Mouse (Mus musculus) cerebellum, adult 2 months (tissue): ENCODE data around the gene Zfp536. TPM values are rescaled to one million over a fixed set of nuclear protein-coding genes. Genes with fewer than 3 reads are reported as not detected.
A peak's percentile ranks its signal among the peaks of the same experiment; 100 is the strongest.

Source experiments
- DNase-seq, 2 experiments: peaks; one replicate each; pipeline ENCODE4 v3.0.0; 2021
- H3K27ac ChIP-seq: fragments of 200-500 bp; 2 replicates; pipeline ENCODE4 v1.5.1; 2012; ENCODE audit warnings: low read length, control low read depth, inconsistent platforms; ENCODE audit not compliant: insufficient read depth
- H3K27me3 ChIP-seq: fragments of 200-500 bp; 2 replicates; pipeline ENCODE4 v1.6.1; 2012; ENCODE audit warnings: inconsistent platforms, mild to moderate bottlenecking, low read length, moderate library complexity; ENCODE audit not compliant: control insufficient read depth, insufficient read depth
- H3K4me1 ChIP-seq: fragments of 200-500 bp; 2 replicates; pipeline ENCODE4 v1.6.1; 2011; ENCODE audit warnings: low read length; ENCODE audit not compliant: control insufficient read depth, insufficient read depth
- H3K4me3 ChIP-seq: fragments of 200-500 bp; replicated peaks from 2 replicates; pipeline ENCODE3; 2011; ENCODE audit warnings: mild to moderate bottlenecking, low read depth, low read length, control low read depth; ENCODE audit not compliant: insufficient read depth
- CTCF ChIP-seq: fragments of 200-500 bp; IDR thresholded peaks from 2 replicates; pipeline ENCODE4 v1.5.1; 2011; ENCODE audit warnings: low read depth, mild to moderate bottlenecking, control low read depth, low read length, moderate library complexity, borderline replicate concordance; ENCODE audit not compliant: insufficient read depth
- POLR2A ChIP-seq: fragments of 200-500 bp; IDR thresholded peaks from 2 replicates; pipeline ENCODE4 v1.6.1; 2011; ENCODE audit warnings: low read length, control low read depth, borderline replicate concordance; ENCODE audit not compliant: insufficient read depth
- WGBS: fragments of 180-500 bp; shearing (Covaris S2); methylation state at CpG from one replicate; pipeline ENCODE4 v1.1.7; 2018; 5-methylcytosine and 5-hydroxymethylcytosine counted together
- polyA plus RNA-seq: library from polyadenylated mRNA; depleted of rRNA; stranded (reverse); fragments of >200 nt; gene quantifications from 2 replicates; pipeline ENCODE4 v1.2.3, GENCODE M21; 2012; rRNA removed

Gene Zfp536
- 38.5 and 40.0 TPM in 2 replicates for polyA plus RNA-seq

DNA sequence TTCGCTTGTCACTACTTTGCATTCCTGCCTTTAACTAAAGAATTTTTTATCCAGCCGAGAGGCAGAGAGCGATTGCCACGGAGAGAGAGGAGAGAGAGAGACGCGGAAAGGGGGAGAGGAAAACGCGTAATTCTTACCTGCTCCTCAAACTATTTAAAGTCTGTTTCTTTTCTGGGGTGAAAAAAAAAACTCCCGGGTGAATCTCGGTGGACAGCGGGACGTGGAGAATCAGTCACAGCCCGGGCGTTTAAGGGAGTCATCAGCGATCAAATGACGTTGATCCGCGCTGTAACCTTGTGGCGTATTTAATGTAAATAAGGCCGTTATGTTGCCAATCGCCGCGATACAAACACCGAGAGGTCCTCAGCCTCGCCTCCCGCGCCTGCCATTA is at the start of gene Zfp536:
Zfp536 (minus strand) TSS at position 330 of the 391 bp plus-strand sequence.
- Histone ChIP-seq H3K4me3 (peak within 1 kb of the TSS; percentile 92), H3K27me3 (no peaks in the 10 kb centered on the region), H3K27ac (peak within 1 kb of the TSS; percentile 81), H3K4me1 (0 out of 2 replicates have a peak, but pooled peaks cover 3% of the 10 kb centered on the region)
- no peak for TF ChIP-seq CTCF
- TF ChIP-seq POLR2A: peak; percentile 28; the same call in 1 of the 2 replicates
- under 1% methylated on average over 27 of the region's 27 CpGs for WGBS
- DNase-seq: peak; percentile 65 to 69

DNA sequence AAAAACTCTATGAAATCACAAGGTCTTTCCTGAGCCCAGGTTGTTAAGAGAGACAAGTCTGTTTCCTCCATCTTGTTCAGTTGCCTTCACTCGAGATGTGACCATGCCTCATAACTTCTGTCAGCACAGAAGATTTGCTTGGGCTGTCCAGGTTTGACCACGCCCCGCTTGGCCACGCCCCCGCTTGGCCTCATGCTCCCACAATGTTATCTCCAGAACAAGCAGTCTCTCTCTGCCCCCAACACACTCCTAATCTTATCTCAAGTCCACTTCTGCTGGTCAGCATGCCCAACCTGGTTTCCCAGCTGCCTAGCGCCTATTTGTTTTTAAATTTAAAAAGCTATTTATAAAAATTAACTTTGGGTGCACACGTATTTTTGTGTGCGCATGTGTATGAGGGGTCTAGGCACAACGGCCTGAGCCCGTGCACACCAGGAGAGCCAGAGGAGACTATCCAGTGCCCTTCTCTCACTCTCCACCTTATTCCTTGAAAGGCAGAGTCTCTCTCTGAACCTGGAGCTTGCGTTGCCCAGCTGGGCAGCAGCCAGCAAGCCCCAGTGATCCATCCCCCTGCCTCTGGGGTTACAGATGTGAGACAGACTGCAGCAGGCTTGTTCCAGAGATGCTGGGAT is 47.3 kb upstream of the Zfp536 start:
- Histone ChIP-seq H3K27ac (no peak overlapping the region), H3K27me3 (no peaks in the 10 kb centered on the region), H3K4me3 (no peak overlapping the region), H3K4me1 (no peaks in the 10 kb centered on the region)
- no peak for TF ChIP-seq POLR2A
- no peak for TF ChIP-seq CTCF
- WGBS: 86% methylated on average over 11 of the region's 11 CpGs
- no peak for DNase-seq

DNA sequence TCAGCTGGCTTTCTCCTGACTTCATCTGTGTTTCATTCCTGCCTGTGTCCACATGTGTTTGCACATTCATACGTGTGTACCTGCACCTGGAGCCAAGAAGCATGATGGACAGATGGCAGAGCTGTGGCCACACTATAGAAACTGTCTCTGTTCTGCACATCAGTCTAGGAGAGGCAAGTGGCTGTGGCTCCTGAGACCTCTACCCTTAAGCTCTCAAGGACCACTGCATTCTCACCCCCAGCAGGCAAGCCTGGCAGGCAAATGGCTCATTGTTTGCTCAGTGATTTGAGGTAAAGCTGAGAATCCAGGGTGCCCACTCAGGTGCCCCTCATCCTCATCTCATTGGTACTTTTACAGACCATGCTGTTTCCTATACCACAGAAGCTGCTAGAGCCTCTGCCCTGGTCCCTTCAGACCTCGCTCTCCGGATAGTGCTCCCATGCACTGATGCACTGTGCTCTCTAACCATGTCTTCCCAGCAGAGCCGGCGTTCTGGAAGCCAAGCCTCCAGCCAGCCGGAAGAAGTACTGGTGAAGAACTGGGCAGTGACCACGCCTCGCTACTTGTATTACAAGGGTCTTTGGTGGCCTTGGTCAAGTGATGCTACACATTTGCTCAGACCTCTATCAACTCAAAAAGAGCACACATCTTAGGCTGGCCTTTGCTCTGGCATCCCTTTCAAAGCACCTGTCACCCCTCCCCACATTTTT is 45.3 kb upstream of the Zfp536 start:
- DNase-seq: no peak
- H3K4me3 ChIP-seq: no peak overlapping the region
- 71% methylated on average over 8 of the region's 8 CpGs for WGBS
- H3K4me1 ChIP-seq: no peaks in the 10 kb centered on the region
- H3K27ac ChIP-seq: no peak overlapping the region
- no peaks in the 10 kb centered on the region for H3K27me3 ChIP-seq
- TF ChIP-seq CTCF: no peak

DNA sequence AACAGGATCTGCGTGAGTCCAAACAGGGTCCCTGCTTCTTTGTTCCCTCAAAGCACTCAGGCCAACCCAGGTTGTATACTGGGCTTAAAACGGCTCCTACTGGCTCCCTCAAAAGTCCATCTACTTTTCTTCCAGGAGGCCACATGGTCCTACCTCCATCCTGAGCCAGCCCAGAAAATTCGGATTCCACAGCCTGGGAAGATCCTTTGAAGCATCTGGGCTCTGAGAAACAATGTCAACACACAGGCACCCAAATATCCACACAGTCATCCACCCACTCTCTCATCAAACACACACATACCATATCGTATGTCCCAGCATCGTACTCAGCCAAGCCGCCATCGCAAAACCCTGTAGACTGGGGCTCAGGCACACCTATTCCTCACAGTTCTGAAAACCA is 43.5 kb upstream of the Zfp536 start:
- H3K4me3 ChIP-seq: no peak overlapping the region
- no peak overlapping the region for H3K27ac ChIP-seq
- no peak for TF ChIP-seq CTCF
- no peak for TF ChIP-seq POLR2A
- no peak for DNase-seq
- no peaks in the 10 kb centered on the region for H3K27me3 ChIP-seq
- WGBS: 89% methylated on average over 7 of the region's 7 CpGs
- no peaks in the 10 kb centered on the region for H3K4me1 ChIP-seq

DNA sequence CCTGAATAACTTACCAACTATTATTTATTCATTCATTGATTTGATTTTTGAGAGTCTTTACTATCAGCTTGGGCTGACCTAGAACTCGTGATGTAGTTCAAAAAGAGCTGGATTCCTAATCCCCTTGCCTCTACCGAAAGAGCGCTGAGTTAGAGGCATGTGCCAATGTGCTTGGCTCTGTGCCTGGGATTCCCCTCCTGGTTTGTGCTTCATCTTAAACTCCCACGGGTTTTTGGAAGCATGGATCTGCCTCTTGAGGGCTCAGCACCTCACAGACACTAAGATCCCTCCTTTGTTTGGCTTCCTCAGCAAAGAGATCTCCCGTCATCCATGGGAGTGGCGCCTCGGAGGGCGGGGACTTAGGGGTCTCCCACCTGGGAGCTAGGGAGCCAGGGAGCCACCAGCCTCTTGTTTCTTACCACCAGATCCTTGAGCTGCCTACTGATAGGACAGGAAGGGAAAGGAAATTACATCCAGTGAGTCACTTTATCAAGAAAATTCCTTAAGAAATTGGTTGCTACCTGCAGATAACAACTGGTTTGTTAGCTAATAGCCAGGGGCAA is 41.5 kb upstream of the Zfp536 start:
- no peak overlapping the region for H3K27ac ChIP-seq

DNA sequence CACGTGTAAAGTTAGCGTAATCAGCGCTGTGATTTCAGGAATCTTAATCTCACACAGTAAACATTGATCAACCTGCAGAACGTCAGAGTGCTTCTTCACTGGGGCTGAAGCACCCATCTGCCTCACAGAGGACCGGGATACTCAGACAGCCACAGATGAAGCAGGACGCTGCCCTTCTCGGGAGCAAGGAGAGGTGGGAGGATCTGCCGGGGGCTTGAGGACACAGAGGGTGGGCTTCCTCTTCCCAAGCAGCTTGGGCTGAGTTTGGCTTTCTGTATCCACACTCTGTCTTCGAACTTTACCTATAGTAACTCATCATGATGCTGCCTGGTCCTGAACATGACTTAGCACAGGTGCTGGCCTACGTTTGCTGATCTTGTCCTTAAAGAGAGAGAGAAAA is 40.2 kb upstream of the Zfp536 start:
- Histone ChIP-seq H3K27me3 (no peaks in the 10 kb centered on the region), H3K27ac (no peak overlapping the region), H3K4me1 (no peaks in the 10 kb centered on the region), H3K4me3 (no peak overlapping the region)
- TF ChIP-seq CTCF (no peak), POLR2A (no peak)
- no peak for DNase-seq
- 78% methylated on average over 10 of the region's 10 CpGs for WGBS

More for the DNA sequence above, 41.5 kb upstream of the Zfp536 start:
- TF ChIP-seq CTCF: no peak
- TF ChIP-seq POLR2A: no peak
- 36% methylated on average over 8 of the region's 8 CpGs for WGBS
- no peaks in the 10 kb centered on the region for H3K4me1 ChIP-seq
- no peak for DNase-seq
- no peaks in the 10 kb centered on the region for H3K27me3 ChIP-seq
- H3K4me3 ChIP-seq: no peak overlapping the region

DNA sequence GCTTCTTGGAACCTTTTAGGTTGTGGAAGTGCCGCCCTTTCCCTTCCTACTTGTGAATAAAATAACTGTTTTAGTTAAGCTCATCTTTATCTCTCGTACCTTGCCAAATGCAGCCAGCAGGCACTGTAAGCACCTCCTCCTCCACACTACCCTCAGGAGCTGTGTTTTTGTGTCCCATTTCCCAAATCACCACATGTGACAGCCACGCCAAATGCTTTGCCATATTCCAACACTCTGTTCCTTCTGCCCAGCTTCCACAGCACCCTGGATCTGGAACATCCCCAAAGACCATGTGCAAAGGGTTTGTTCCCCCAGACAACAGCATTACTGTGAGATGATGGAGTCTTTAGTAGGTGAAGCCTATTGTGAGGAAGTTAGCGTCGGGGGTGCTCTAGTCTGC is 36.5 kb upstream of the Zfp536 start:
- H3K4me1 ChIP-seq: no peaks in the 10 kb centered on the region
- H3K27me3 ChIP-seq: no peaks in the 10 kb centered on the region
- WGBS: 77% methylated on average over 5 of the region's 5 CpGs
- DNase-seq: no peak
- TF ChIP-seq CTCF (no peak), POLR2A (no peak)
- H3K27ac ChIP-seq: no peak overlapping the region
- no peak overlapping the region for H3K4me3 ChIP-seq

DNA sequence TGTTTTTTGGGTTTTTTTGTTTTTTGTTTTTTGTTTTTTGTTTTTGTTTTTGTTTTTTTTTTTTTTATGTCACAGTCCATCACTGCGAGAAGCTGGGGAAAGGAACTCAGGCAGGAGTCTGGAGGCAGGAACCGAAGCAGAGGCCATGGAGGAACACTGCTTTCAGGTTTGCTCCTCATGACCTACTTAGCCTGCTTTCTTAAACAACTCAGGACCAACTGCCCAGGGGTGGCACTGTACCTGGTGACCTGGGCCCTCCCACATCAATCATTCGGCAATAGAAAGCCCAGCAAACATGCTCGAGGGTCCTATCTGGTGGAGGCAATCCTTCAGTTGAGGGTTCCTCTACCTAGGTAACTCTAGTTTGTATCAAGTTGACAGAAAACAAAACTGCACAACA is 35.6 kb upstream of the Zfp536 start:
- Histone ChIP-seq H3K4me1 (no peaks in the 10 kb centered on the region), H3K27me3 (no peaks in the 10 kb centered on the region), H3K27ac (no peak overlapping the region), H3K4me3 (no peak overlapping the region)
- TF ChIP-seq CTCF (no peak), POLR2A (no peak)
- 93% methylated on average over 4 of the region's 4 CpGs for WGBS
- DNase-seq: no peak
